Mouse (Mus musculus) spleen, adult 2 months (tissue): ENCODE results near the gene Gm21987.

ENCODE experiments used
- CTCF ChIP-seq: fragments of 200-500 bp; IDR thresholded peaks from 2 replicates; pipeline ENCODE4 v1.5.1; 2011; ENCODE audit warnings: mild to moderate bottlenecking, inconsistent platforms; ENCODE audit not compliant: insufficient read depth, insufficient read length, insufficient replicate concordance; ENCODE audit errors: extremely low read depth
- POLR2A ChIP-seq: fragments of 200-500 bp; IDR thresholded peaks from 2 replicates; pipeline ENCODE4 v1.6.1; 2011; ENCODE audit warnings: low read depth, low read length, inconsistent platforms

GRCm38 (mm10) chr16:38406293-38406692 is 59.5 kb downstream of the Gm21987 start:
- no peak for TF ChIP-seq CTCF
- TF ChIP-seq POLR2A: no peak
